Mouse (Mus musculus) cortical plate, adult 2 months (tissue): ENCODE measurements around the gene Lilr4b. TPM values are rescaled to one million over a fixed set of nuclear protein-coding genes. Genes with fewer than 3 reads are reported as not detected.
"Not testable (repeated sequence)": the region's sequence is repeated elsewhere in the genome, so short reads cannot be mapped to it uniquely, and the experiment has no call there.

Experiments used
- H3K27ac ChIP-seq: fragments of 200-500 bp; 2 replicates; pipeline ENCODE4 v1.5.1; 2012; ENCODE audit warnings: low read length, control low read depth, inconsistent platforms; ENCODE audit not compliant: insufficient read depth
- H3K4me1 ChIP-seq: fragments of 200-500 bp; 2 replicates; pipeline ENCODE4 v1.6.1; 2011; ENCODE audit warnings: low read length; ENCODE audit not compliant: control insufficient read depth, insufficient read depth
- H3K4me3 ChIP-seq: fragments of 200-500 bp; 2 replicates; pipeline ENCODE4 v1.5.1; 2011; ENCODE audit warnings: mild to moderate bottlenecking, low read length, control low read depth; ENCODE audit not compliant: insufficient read depth
- CTCF ChIP-seq: fragments of 200-500 bp; IDR thresholded peaks from 2 replicates; pipeline ENCODE4 v1.5.1; 2011; ENCODE audit warnings: mild to moderate bottlenecking, control low read depth, low read length; ENCODE audit not compliant: insufficient read depth; ENCODE audit errors: extremely low read depth
- POLR2A ChIP-seq: fragments of 200-500 bp; IDR thresholded peaks from 2 replicates; pipeline ENCODE4 v1.6.1; 2011; ENCODE audit warnings: mild to moderate bottlenecking, low read length, control low read depth; ENCODE audit not compliant: insufficient read depth; ENCODE audit errors: extremely low read depth
- polyA plus RNA-seq: library from polyadenylated mRNA; depleted of rRNA; stranded (reverse); fragments of >200 nt; gene quantifications from 2 replicates; pipeline ENCODE4 v1.2.3, GENCODE M21; 2012; rRNA removed

Gene Lilr4b
- 0.38 and 0.45 TPM in 2 replicates for polyA plus RNA-seq

GRCm38 (mm10) chr10:51480397-51480796 lies at the start of gene Lilr4b, which contains the start of gene Gm49339:
TSS of gene Lilr4b (plus strand) at chr10:51480632.
TSS of gene Gm49339 (plus strand) at chr10:51480612.
- H3K4me1 ChIP-seq, H3K27ac ChIP-seq, H3K4me3 ChIP-seq: not testable (repeated sequence)

- Histone ChIP-seq H3K27ac (no peak overlapping the region), H3K4me3 (no peak overlapping the region), H3K4me1 (no peaks in the 10 kb centered on the region)
- no peak for TF ChIP-seq CTCF
- no peak for TF ChIP-seq POLR2A
These were observed 47.5 kb upstream of the Lilr4b start for GRCm38 (mm10) chr10:51432940-51433339.

GRCm38 (mm10) chr10:51435684-51436083 lies 44.7 kb upstream of the Lilr4b start:
- no peak overlapping the region for H3K4me3 ChIP-seq
- H3K27ac ChIP-seq: no peak overlapping the region
- no peak for TF ChIP-seq CTCF
- no peak for TF ChIP-seq POLR2A
- H3K4me1 ChIP-seq: no peaks in the 10 kb centered on the region

GRCm38 (mm10) chr10:51451610-51452009 lies 28.8 kb upstream of the Lilr4b start:
- no peak for TF ChIP-seq CTCF
- TF ChIP-seq POLR2A: no peak
- Histone ChIP-seq H3K4me3 (no peak overlapping the region), H3K27ac (no peak overlapping the region), H3K4me1 (no peaks in the 10 kb centered on the region)

GRCm38 (mm10) chr10:51453616-51454298 lies 26.7 kb upstream of the Lilr4b start:
- Histone ChIP-seq H3K4me1 (no peaks in the 10 kb centered on the region), H3K4me3 (no peak overlapping the region), H3K27ac (no peak overlapping the region)
- TF ChIP-seq CTCF: no peak

- no peak for TF ChIP-seq POLR2A
- no peak for TF ChIP-seq CTCF
- Histone ChIP-seq H3K27ac (no peak overlapping the region), H3K4me3 (no peak overlapping the region), H3K4me1 (no peaks in the 10 kb centered on the region)
These were observed 26.1 kb upstream of the Lilr4b start for GRCm38 (mm10) chr10:51454365-51454764.

GRCm38 (mm10) chr10:51455762-51456161 lies 24.7 kb upstream of the Lilr4b start:
- peak overlapping the region; percentile 29; the same call in 1 of the 2 replicates for H3K27ac ChIP-seq
- no peak for TF ChIP-seq CTCF
- no peak for TF ChIP-seq POLR2A
- H3K4me1 ChIP-seq: no peaks in the 10 kb centered on the region
- no peak overlapping the region for H3K4me3 ChIP-seq

- TF ChIP-seq POLR2A (no peak), CTCF (no peak)
- no peak overlapping the region for H3K4me3 ChIP-seq
- no peaks in the 10 kb centered on the region for H3K4me1 ChIP-seq
- H3K27ac ChIP-seq: peak overlapping the region; percentile 29
These were observed 24.1 kb upstream of the Lilr4b start for GRCm38 (mm10) chr10:51456369-51456768.

GRCm38 (mm10) chr10:51463800-51464199 lies 16.6 kb upstream of the Lilr4b start:
- H3K4me1 ChIP-seq: not testable (repeated sequence)

GRCm38 (mm10) chr10:51490691-51491090 lies 10.3 kb downstream of the Lilr4b start, which contains the start of gene Lilrb4a:
TSS of gene Lilrb4a (plus strand) at chr10:51490956.
- not testable (repeated sequence) for H3K27ac ChIP-seq, H3K4me3 ChIP-seq, H3K4me1 ChIP-seq

More at GRCm38 (mm10) chr10:51463800-51464199, 16.6 kb upstream of the Lilr4b start:
- H3K4me3 ChIP-seq, H3K27ac ChIP-seq: not testable (repeated sequence)

GRCm38 (mm10) chr10:51520021-51520420 lies 39.6 kb downstream of the Lilr4b start:
- H3K4me3 ChIP-seq: no peak overlapping the region
- no peak overlapping the region for H3K27ac ChIP-seq

More at GRCm38 (mm10) chr10:51520021-51520420, 39.6 kb downstream of the Lilr4b start:
- no peak for TF ChIP-seq POLR2A
- no peaks in the 10 kb centered on the region for H3K4me1 ChIP-seq
